Mouse (Mus musculus) liver, embryonic 11.5 days (tissue): ENCODE measurements around the gene Ubxn2a. TPM values are rescaled to one million over a fixed set of nuclear protein-coding genes. Genes with fewer than 3 reads are reported as not detected.

ENCODE experiments used
- ATAC-seq: fragments of 200-750 bp; cut with Nextera tagmentation; replicated peaks from 2 replicates; pipeline ENCODE4 v1.8.0; 2017; ENCODE audit warnings: moderate number of reproducible peaks, mild to moderate bottlenecking, moderate TSS enrichment, moderate library complexity; ENCODE audit not compliant: low FRiP score
- DNase-seq: peaks from one replicate; pipeline ENCODE4 v3.0.0-alpha.2; 2017; ENCODE audit warnings: low spot score
- H3K27ac ChIP-seq: fragments of 300-500 bp; sonication (generic); 2 replicates; pipeline ENCODE4 v1.5.1; 2014; ENCODE audit warnings: mild to moderate bottlenecking, low read depth, low read length, control low read depth
- H3K27me3 ChIP-seq: fragments of 300-500 bp; sonication (generic); replicated peaks from 2 replicates; pipeline ENCODE4 v1.6.1; 2014; ENCODE audit warnings: low read length, mixed read lengths; ENCODE audit not compliant: control insufficient read depth, insufficient read depth
- H3K36me3 ChIP-seq: fragments of 300-500 bp; sonication (generic); 2 replicates; pipeline ENCODE4 v1.6.1; 2014; ENCODE audit warnings: mild to moderate bottlenecking, low read length, moderate library complexity, mixed read lengths; ENCODE audit not compliant: control insufficient read depth, insufficient read depth
- H3K4me1 ChIP-seq: fragments of 300-500 bp; sonication (generic); replicated peaks from 2 replicates; pipeline ENCODE4 v1.6.1; 2014; ENCODE audit warnings: low read length, mixed read lengths; ENCODE audit not compliant: control insufficient read depth, insufficient read depth
- H3K4me2 ChIP-seq: fragments of 300-500 bp; sonication (generic); 2 replicates; pipeline ENCODE4 v1.6.1; 2014; ENCODE audit warnings: mild to moderate bottlenecking, control low read depth, moderate library complexity
- H3K4me3 ChIP-seq: fragments of 300-500 bp; sonication (generic); 2 replicates; pipeline ENCODE4 v1.5.1; 2014; ENCODE audit warnings: low read depth, low read length, control low read depth
- H3K9ac ChIP-seq: fragments of 300-500 bp; sonication (generic); 2 replicates; pipeline ENCODE4 v1.6.1; 2014; ENCODE audit warnings: low read depth, low read length, control low read depth
- H3K9me3 ChIP-seq: fragments of 300-500 bp; sonication (generic); 2 replicates; pipeline ENCODE4 v1.6.1; 2016; ENCODE audit warnings: low read length, inconsistent platforms, mixed read lengths; ENCODE audit not compliant: control insufficient read depth
- WGBS: fragments of 180-500 bp; shearing (Covaris S2); extraction: QIAGEN DNeasy Blood & Tissue Kit; methylation state at CpG from one replicate; pipeline ENCODE4 v1.1.7; 2014; 5-methylcytosine and 5-hydroxymethylcytosine counted together
- polyA plus RNA-seq: library from polyadenylated mRNA; unstranded; fragments of >200 nt; fragmentation: Nextera tagmentation; extraction: Ambion mirVana; gene quantifications from 2 replicates; pipeline ENCODE4 v1.2.1, GENCODE M21; 2014

Ubxn2a gene
- polyA plus RNA-seq, result 50.9 and 57.3 TPM in 2 replicates

DNA sequence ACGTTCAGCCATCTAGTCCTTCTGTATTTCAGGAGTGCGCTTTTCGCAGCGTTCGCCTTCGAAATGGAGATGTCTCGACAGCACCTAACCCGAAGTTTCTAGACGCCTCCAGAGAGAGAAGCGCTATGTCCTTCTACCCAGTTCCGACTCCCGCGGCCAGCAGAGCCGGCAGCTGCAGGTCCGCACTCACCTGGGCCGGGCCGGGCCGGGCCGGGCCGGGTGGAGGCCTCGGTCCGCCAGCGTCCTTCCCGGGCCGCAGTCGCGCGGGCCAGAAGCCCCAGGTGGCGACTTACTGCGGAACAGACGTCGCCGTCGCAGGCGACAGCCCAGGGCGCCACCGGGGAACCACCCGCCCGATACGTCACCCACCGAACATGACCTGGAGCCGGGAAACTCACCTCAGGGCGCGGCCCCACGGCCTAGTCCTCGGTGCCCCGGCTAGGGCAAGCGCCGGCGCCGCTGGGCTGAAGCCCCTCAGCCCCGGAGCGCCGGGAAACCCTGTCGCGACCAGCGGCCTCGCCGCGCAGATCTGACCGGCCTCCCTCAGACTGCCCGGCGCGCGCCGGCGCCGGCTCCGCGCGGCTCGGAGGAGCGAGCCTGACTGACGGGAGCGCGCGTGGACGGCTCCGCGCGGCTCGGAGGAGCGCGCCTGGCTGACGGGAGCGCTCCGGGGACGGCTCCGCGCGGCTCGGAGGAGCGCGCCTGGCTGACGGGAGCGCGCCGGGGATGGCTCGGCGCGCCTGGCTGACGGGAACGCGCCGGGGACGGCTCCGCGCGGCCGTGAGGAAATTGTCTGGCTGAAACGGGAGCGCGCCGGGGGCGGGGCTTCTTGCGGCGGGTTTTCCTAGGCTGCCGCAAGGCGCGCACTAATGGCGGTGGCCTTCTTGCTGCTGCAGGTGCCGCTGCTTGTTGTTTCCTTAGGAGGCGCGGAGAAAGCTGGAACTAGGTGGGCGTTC is at the start of gene Ubxn2a:
Gene Ubxn2a, minus strand, starts transcription at position 755 of the 956 bp plus-strand sequence.
- Histone ChIP-seq H3K36me3 (no peaks in the 10 kb centered on the region), H3K4me2 (peak within 1 kb of the TSS; percentile 73), H3K4me3 (peak within 1 kb of the TSS; percentile 84), H3K27me3 (no peaks in the 10 kb centered on the region), H3K9me3 (no peaks in the 10 kb centered on the region), H3K4me1 (no peaks in the 10 kb centered on the region), H3K27ac (peak within 1 kb of the TSS; percentile 98), H3K9ac (peak within 1 kb of the TSS; percentile 95)
- ATAC-seq (peak; percentile 93), DNase-seq (peak; percentile 94)
- under 1% methylated on average over 123 of the region's 125 CpGs for WGBS

DNA sequence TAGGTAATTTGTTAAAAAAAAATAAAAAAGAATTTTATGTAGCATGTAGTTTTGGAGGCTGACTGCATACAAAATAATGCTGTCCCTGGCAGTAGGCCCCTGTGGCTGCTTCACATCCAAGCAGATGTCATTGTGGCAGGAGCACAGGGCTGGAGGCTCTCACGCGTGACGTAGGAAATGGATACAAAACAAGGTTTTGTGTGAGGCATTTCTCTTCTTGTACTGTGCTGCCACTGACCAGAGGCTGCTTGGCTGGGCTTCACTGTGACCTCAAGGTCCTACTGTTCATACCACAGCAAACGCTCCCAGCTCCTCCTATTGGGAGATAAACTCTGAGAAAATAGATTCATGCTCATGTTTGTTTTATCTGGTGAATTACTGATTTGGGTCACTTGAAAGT is 45.7 kb upstream of the Ubxn2a start:
- 93% methylated on average over 4 of the region's 4 CpGs for WGBS
- no peak overlapping the region for H3K4me3 ChIP-seq
- no peaks in the 10 kb centered on the region for H3K27me3 ChIP-seq
- no peak for ATAC-seq
- no peak overlapping the region for H3K4me2 ChIP-seq
- no peaks in the 10 kb centered on the region for H3K4me1 ChIP-seq
- peaks cover 18% of the 10 kb centered on the region; the same call in 1 of the 2 replicates for H3K36me3 ChIP-seq
- no peak overlapping the region for H3K27ac ChIP-seq
- no peaks in the 10 kb centered on the region for H3K9me3 ChIP-seq
- no peak overlapping the region for H3K9ac ChIP-seq
- DNase-seq, result no peak

- Histone ChIP-seq H3K36me3 (peaks cover 18% of the 10 kb centered on the region; the same call in 1 of the 2 replicates), H3K4me1 (no peaks in the 10 kb centered on the region), H3K4me2 (no peak overlapping the region), H3K9ac (no peak overlapping the region), H3K9me3 (no peaks in the 10 kb centered on the region), H3K27me3 (no peaks in the 10 kb centered on the region), H3K27ac (no peak overlapping the region), H3K4me3 (no peak overlapping the region)
- 92% methylated on average over 1 of the region's 1 CpGs for WGBS
- no peak for ATAC-seq
- no peak for DNase-seq
Observed at GRCm38 (mm10) chr12:4952272-4952671, 44.8 kb upstream of the Ubxn2a start.

- no peak overlapping the region for H3K9ac ChIP-seq
- no peaks in the 10 kb centered on the region for H3K36me3 ChIP-seq
- H3K27me3 ChIP-seq, result no peaks in the 10 kb centered on the region
- no peak overlapping the region for H3K4me3 ChIP-seq
- no peak for ATAC-seq
- no peaks in the 10 kb centered on the region for H3K9me3 ChIP-seq
- H3K4me2 ChIP-seq, result no peak overlapping the region
- no peaks in the 10 kb centered on the region; the same call in none of the 2 replicates for H3K4me1 ChIP-seq
- WGBS, result 89% methylated on average over 3 of the region's 3 CpGs
- H3K27ac ChIP-seq, result no peak overlapping the region
- no peak for DNase-seq
Observed at GRCm38 (mm10) chr12:4930820-4931548, 23.5 kb upstream of the Ubxn2a start.

GRCm38 (mm10) chr12:4928197-4928596 is 20.7 kb upstream of the Ubxn2a start:
- H3K27ac ChIP-seq, result no peak overlapping the region
- ATAC-seq, result no peak
- H3K4me2 ChIP-seq, result no peak overlapping the region
- no peaks in the 10 kb centered on the region for H3K9me3 ChIP-seq
- H3K27me3 ChIP-seq, result no peaks in the 10 kb centered on the region
- peaks cover 3% of the 10 kb centered on the region; the same call in 1 of the 2 replicates for H3K4me1 ChIP-seq
- no peak overlapping the region for H3K4me3 ChIP-seq
- DNase-seq, result no peak
- 87% methylated on average over 2 of the region's 2 CpGs for WGBS
- no peak overlapping the region for H3K9ac ChIP-seq
- H3K36me3 ChIP-seq, result no peaks in the 10 kb centered on the region

- Histone ChIP-seq H3K9me3 (no peaks in the 10 kb centered on the region), H3K27ac (peak overlapping the region; percentile 95), H3K4me1 (peaks cover 4% of the 10 kb centered on the region; the same call in 1 of the 2 replicates), H3K4me2 (peak overlapping the region; percentile 75), H3K4me3 (peak overlapping the region; percentile 99), H3K36me3 (no peaks in the 10 kb centered on the region), H3K27me3 (no peaks in the 10 kb centered on the region), H3K9ac (peak overlapping the region; percentile 99)
- WGBS, result under 1% methylated on average over 48 of the region's 48 CpGs
- DNase-seq (peak; percentile 71), ATAC-seq (peak; percentile 35; the same call in 1 of the 2 replicates)
Observed at GRCm38 (mm10) chr12:4917805-4918591, 10.5 kb upstream of the Ubxn2a start.

GRCm38 (mm10) chr12:4916994-4917804 is 9.7 kb upstream of the Ubxn2a start, which contains the start of gene Atad2b:
Gene Atad2b (plus strand): TSS chr12:4917353.
- Histone ChIP-seq H3K4me1 (peaks cover 4% of the 10 kb centered on the region; the same call in 1 of the 2 replicates), H3K9ac (peak within 1 kb of the TSS; percentile 99), H3K27ac (peak within 1 kb of the TSS; percentile 95), H3K4me3 (peak within 1 kb of the TSS; percentile 99), H3K27me3 (no peaks in the 10 kb centered on the region), H3K4me2 (peak within 1 kb of the TSS; percentile 75), H3K36me3 (no peaks in the 10 kb centered on the region), H3K9me3 (no peaks in the 10 kb centered on the region)
- WGBS, result under 1% methylated on average over 88 of the region's 89 CpGs
- DNase-seq, result peak; percentile 94
- peak; percentile 98 for ATAC-seq
